In genomic region chr3:121378708-121379612, GRCm38 (mm10) we compare ENCODE assay signal across 11 mouse cellular contexts. TPM values are rescaled to one million over a fixed set of nuclear protein-coding genes. Genes with fewer than 3 reads are reported as not detected.
DNase-seq lines count a peak whose midpoint lies in the region; ATAC-seq and TF ChIP-seq lines count a peak whose summit lies in the region.
"Had no signal": no experiment of that assay in that cellular context is flagged by ENCODE, and none has a peak within 500 bp of the region (broad histone marks: within the 10 kb centered on the region; RNA-seq: fewer than 3 reads in every experiment).

No protein-coding gene starts in this region.

- H3K4me2 ChIP-seq in liver, embryonic 14.5 days (ENCODE audit: low read depth), result no peak overlapping the region
- H3K4me2 ChIP-seq: embryonic facial prominence, embryonic 15.5 days had no signal

- peak; percentile 58; the same call in 1 of the 2 replicates for ATAC-seq in liver, embryonic 14.5 days (ENCODE audit: insufficient read depth)

- no peaks in the 10 kb centered on the region for H3K36me3 ChIP-seq in liver, embryonic 14.5 days (replicated peaks; ENCODE audit: control insufficient read depth, insufficient read depth, low read depth)
- H3K36me3 ChIP-seq: embryonic facial prominence, embryonic 15.5 days had no signal

- H3K27me3 ChIP-seq in liver, embryonic 14.5 days (ENCODE audit: control insufficient read depth, insufficient read depth, low read length), result no peaks in the 10 kb centered on the region
- H3K27me3 ChIP-seq: embryonic facial prominence, embryonic 15.5 days had no signal

- H3K9me3 ChIP-seq in liver, embryonic 14.5 days (ENCODE audit: control insufficient read depth, low read length), result no peaks in the 10 kb centered on the region
- H3K9me3 ChIP-seq: embryonic facial prominence, embryonic 15.5 days; megakaryocyte, embryonic 14.5 days had no signal

- no peak overlapping the region for H3K27ac ChIP-seq in liver, embryonic 14.5 days
- H3K27ac ChIP-seq: embryonic facial prominence, embryonic 15.5 days had no signal

- no peak overlapping the region for H3K9ac ChIP-seq in liver, embryonic 14.5 days (replicated peaks)
- H3K9ac ChIP-seq: embryonic facial prominence, embryonic 15.5 days had no signal

- 73% methylated on average over 15 of the region's 15 CpGs for WGBS in liver, embryonic 14.5 days (ENCODE audit: insufficient replicate concordance)

- DNase-seq in lung, postnatal 36 days, result peak; percentile 37
- DNase-seq in lung, postnatal 4 days, result no peak
- DNase-seq in adrenal gland, postnatal 25 days, result peak; percentile 42
- peak; percentile 29 for DNase-seq in heart, postnatal 4 days
- DNase-seq in liver, embryonic 14.5 days (ENCODE audit: low read depth in 3 of 3, low spot score in 3 of 3), result no peak
- no peak for DNase-seq in natural killer cell, adult 2 months (ENCODE audit: low spot score in 2 of 2)
- DNase-seq in retina, postnatal 1 day, result no peak
- DNase-seq in MN1 (ENCODE audit: low spot score), result no peak
- DNase-seq: thymus, postnatal 14 days had no signal

- H3K4me3 ChIP-seq in liver, embryonic 14.5 days (ENCODE audit: insufficient read depth in 1 of 2, low read depth in 2 of 2, low read length in 2 of 2), result no peak overlapping the region
- H3K4me3 ChIP-seq: embryonic facial prominence, embryonic 15.5 days; megakaryocyte, embryonic 14.5 days had no signal

- no peak for TF ChIP-seq CTCF in liver, embryonic 14.5 days (IDR thresholded peaks at IDR 0.05; ENCODE audit: low read depth)

- TF ChIP-seq EP300 in liver, embryonic 14.5 days (IDR thresholded peaks at IDR 0.05; ENCODE audit: low read depth), result no peak

- H3K4me1 ChIP-seq in liver, embryonic 14.5 days (replicated peaks; ENCODE audit: control insufficient read depth in 2 of 2, insufficient read depth in 2 of 2, low read length in 1 of 2), result peaks cover 0 to 5% of the 10 kb centered on the region in 2 experiments; a peak in 1 of 4 replicates
- H3K4me1 ChIP-seq: megakaryocyte, embryonic 14.5 days had no signal

RNA-seq across cellular contexts. Expression of gene Cnn3, which starts 47.3 kb away (rescaled TPM):
- total RNA-seq in adrenal gland, postnatal 25 days (2021), result 220 and 297 TPM in 2 replicates
- 100 to 1,000 TPM; 162 to 167 TPM for total RNA-seq in heart, postnatal 4 days (2021)
- 52.9 and 62.7 TPM in 2 replicates for polyA plus RNA-seq in liver, embryonic 14.5 days (2012; rRNA removed)
- 82.7 and 90.1 TPM in 2 replicates for polyA plus RNA-seq in liver, embryonic 14.5 days (2014; fragmentation: Nextera tagmentation; extraction: Ambion mirVana)

Comparison
In these comparisons a context has a peak if more than half of its experiments do, and no peak if none do; other contexts are left out.
1. DNase-seq: peak in lung, postnatal 36 days (single experiment), adrenal gland, postnatal 25 days (single experiment) and heart, postnatal 4 days (single experiment); none in lung, postnatal 4 days (0 of 2), liver, embryonic 14.5 days (0 of 3), natural killer cell, adult 2 months (0 of 2), retina, postnatal 1 day (single experiment) and MN1 (single experiment).